In the genomic region with DNA sequence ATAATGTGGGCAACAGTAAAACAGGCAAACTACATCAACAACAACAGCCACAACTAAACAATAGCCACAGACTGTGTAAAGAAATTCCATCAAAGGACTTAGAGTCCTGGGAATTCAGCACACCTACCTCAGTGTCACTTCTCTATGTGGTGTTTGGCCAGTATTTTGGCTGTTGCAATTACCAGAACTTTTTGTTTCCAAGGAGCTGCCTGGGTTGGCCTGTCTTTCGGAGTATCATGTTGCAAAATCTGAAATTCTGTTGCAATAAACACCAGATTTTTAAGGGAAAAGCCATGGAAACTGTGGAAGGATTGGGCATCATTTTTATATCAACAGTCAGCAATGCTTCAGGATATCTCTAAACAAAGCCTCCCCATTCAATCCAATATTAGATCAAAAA, we compare ENCODE assay signal across 25 mouse cellular contexts.
A peak's percentile ranks its signal among the peaks of the same experiment; 100 is the strongest.
DNase-seq lines count a peak whose midpoint lies in the region; ATAC-seq lines count a peak whose summit lies in the region.
"Had no signal": no experiment of that assay in that cellular context is flagged by ENCODE, and none has a peak within 500 bp of the region (broad histone marks: within the 10 kb centered on the region; RNA-seq: fewer than 3 reads in every experiment).

No protein-coding gene starts in this region.

- no peak for ATAC-seq in neural tube, embryonic 15.5 days (ENCODE audit: low FRiP score)
- ATAC-seq: activated CD4-positive, CD25-positive, alpha-beta regulatory T cell, adult 4 months; forebrain, embryonic 16.5 days; hindbrain, embryonic 16.5 days; inflammation-experienced regulatory T-cells, adult 6 months; intestine, postnatal 0 days; Patski had no signal

- WGBS in neural tube, embryonic 15.5 days = 100% methylated on average over 1 of the region's 1 CpGs

- no peaks in the 10 kb centered on the region for H3K9me3 ChIP-seq in neural tube, embryonic 15.5 days (replicated peaks)
- H3K9me3 ChIP-seq: embryonic facial prominence, embryonic 15.5 days; forebrain, embryonic 12.5 days; heart, embryonic 12.5 days; hindbrain, embryonic 12.5 days had no signal

- H3K27me3 ChIP-seq in neural tube, embryonic 15.5 days (replicated peaks) = no peaks in the 10 kb centered on the region
- H3K27me3 ChIP-seq: embryonic facial prominence, embryonic 15.5 days; forebrain, embryonic 12.5 days; heart, embryonic 12.5 days; hindbrain, embryonic 12.5 days had no signal

- H3K27ac ChIP-seq in neural tube, embryonic 15.5 days (replicated peaks) = no peak overlapping the region
- H3K27ac ChIP-seq: embryonic facial prominence, embryonic 15.5 days; forebrain, embryonic 12.5 days; hindbrain, embryonic 12.5 days had no signal

- H3K9ac ChIP-seq in neural tube, embryonic 15.5 days (replicated peaks) = no peak overlapping the region
- H3K9ac ChIP-seq: embryonic facial prominence, embryonic 15.5 days; forebrain, embryonic 12.5 days; heart, embryonic 12.5 days; hindbrain, embryonic 12.5 days had no signal

- no peaks in the 10 kb centered on the region for H3K4me1 ChIP-seq in neural tube, embryonic 15.5 days
- H3K4me1 ChIP-seq: embryonic facial prominence, embryonic 15.5 days; forebrain, embryonic 12.5 days; heart, embryonic 12.5 days; hindbrain, embryonic 12.5 days had no signal

- H3K4me3 ChIP-seq in neural tube, embryonic 15.5 days (replicated peaks) = no peak overlapping the region
- H3K4me3 ChIP-seq: embryonic facial prominence, embryonic 15.5 days; erythroblast, embryonic 14.5 days; forebrain, embryonic 12.5 days; heart, embryonic 12.5 days; hindbrain, embryonic 12.5 days had no signal

- DNase-seq in gastrocnemius, adult 18-20 months (ENCODE audit: low spot score) = peak; percentile 43
- no peak for DNase-seq in gastrocnemius, adult 8-10 months (ENCODE audit: low spot score in 2 of 2)
- DNase-seq in heart, adult 8-10 months (ENCODE audit: low spot score) = peak; percentile 5
- no peak for DNase-seq in heart, postnatal 25 days (ENCODE audit: low spot score)
- peak; percentile 28 for DNase-seq in NIH3T3 (ENCODE audit: low read depth)
- DNase-seq in fibroblast of lung, adult 2 months (ENCODE audit: low read depth) = peak; percentile 62
- DNase-seq: adrenal gland, adult 2 months; cerebellum, adult 11 months; cerebellum, adult 8-10 months; cerebellum, postnatal 14 days; embryo, embryonic 11 days; gastrocnemius, postnatal 36 days; heart, postnatal 36 days had no signal

- intact Hi-C loops in heart, postnatal 25 days (cut with DNase I) = no loop called here

- no peak overlapping the region for H3K4me2 ChIP-seq in neural tube, embryonic 15.5 days
- H3K4me2 ChIP-seq: embryonic facial prominence, embryonic 15.5 days; forebrain, embryonic 12.5 days; heart, embryonic 12.5 days; hindbrain, embryonic 12.5 days had no signal

- no peaks in the 10 kb centered on the region for H3K36me3 ChIP-seq in neural tube, embryonic 15.5 days
- H3K36me3 ChIP-seq: embryonic facial prominence, embryonic 15.5 days; forebrain, embryonic 12.5 days; heart, embryonic 12.5 days; hindbrain, embryonic 12.5 days had no signal

Comparison
In these comparisons a context has a peak if more than half of its experiments do, and no peak if none do; other contexts are left out.
1. DNase-seq: peak in gastrocnemius, adult 18-20 months (single experiment), heart, adult 8-10 months (single experiment), NIH3T3 (single experiment) and fibroblast of lung, adult 2 months (single experiment); none in gastrocnemius, adult 8-10 months (0 of 2) and heart, postnatal 25 days (single experiment).